Mouse (Mus musculus): ENCODE results near the gene Dcp1b.

DNA sequence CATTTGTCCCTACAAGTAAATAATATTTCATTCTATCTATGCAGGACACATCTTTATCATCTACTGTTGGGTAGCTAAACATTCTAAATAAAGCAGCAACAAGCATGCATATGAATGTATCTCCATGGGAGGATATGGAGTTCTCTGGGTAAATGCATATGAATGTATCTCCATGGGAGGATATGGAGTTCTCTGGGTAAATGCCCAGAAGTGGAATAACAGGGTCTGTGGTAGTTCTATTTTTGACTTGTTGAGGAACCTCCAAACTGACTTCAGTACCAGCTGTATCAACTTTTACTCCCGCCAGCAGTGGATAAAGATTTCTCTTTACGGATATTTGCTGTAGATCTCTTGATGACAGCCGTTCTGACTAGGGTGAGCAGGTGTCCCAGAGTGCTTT is 73.5 kb downstream of the Dcp1b start:
- no peak for TF ChIP-seq CTCF (IDR thresholded peaks at IDR 0.05; ENCODE audit: borderline replicate concordance, extremely low read depth, insufficient read depth, insufficient read length)
- TF ChIP-seq POLR2A (IDR thresholded peaks at IDR 0.05; ENCODE audit: borderline replicate concordance, extremely low read depth, insufficient read depth, insufficient read length, poor library complexity, severe bottlenecking), result no peak

All from brain, embryonic 14.5 days (tissue).